Mouse (Mus musculus) midbrain, embryonic 11.5 days (tissue): ENCODE results near the gene Mier2. TPM values are rescaled to one million over a fixed set of nuclear protein-coding genes. Genes with fewer than 3 reads are reported as not detected.
A peak's percentile ranks its signal among the peaks of the same experiment; 100 is the strongest.

Experiments used
- ATAC-seq: fragments of 200-750 bp; cut with Nextera tagmentation; 2 replicates; pipeline ENCODE4 v1.8.0; 2017; ENCODE audit warnings: moderate TSS enrichment, moderate library complexity; ENCODE audit not compliant: low FRiP score
- DNase-seq: peaks from one replicate; pipeline ENCODE4 v3.0.0; 2015; ENCODE audit warnings: low spot score; ENCODE audit errors: missing footprints
- H3K27ac ChIP-seq: fragments of 300-500 bp; sonication (generic); 2 replicates; pipeline ENCODE4 v1.5.1; 2014; ENCODE audit warnings: low read depth, low read length
- H3K27me3 ChIP-seq: fragments of 300-500 bp; sonication (generic); 2 replicates; pipeline ENCODE4 v1.6.1; 2014; ENCODE audit warnings: mild to moderate bottlenecking, low read length, moderate library complexity, mixed read lengths; ENCODE audit not compliant: control insufficient read depth, insufficient read depth
- H3K36me3 ChIP-seq: fragments of 300-500 bp; sonication (generic); 2 replicates; pipeline ENCODE4 v1.6.1; 2014; ENCODE audit warnings: mild to moderate bottlenecking, low read length, moderate library complexity, mixed read lengths; ENCODE audit not compliant: control insufficient read depth, insufficient read depth
- H3K4me1 ChIP-seq: fragments of 300-500 bp; sonication (generic); 2 replicates; pipeline ENCODE4 v1.6.1; 2014; ENCODE audit warnings: low read length; ENCODE audit not compliant: control insufficient read depth, insufficient read depth
- H3K4me2 ChIP-seq: fragments of 300-500 bp; sonication (generic); 2 replicates; pipeline ENCODE4 v1.6.1; 2014; ENCODE audit warnings: mild to moderate bottlenecking, moderate library complexity
- H3K4me3 ChIP-seq: fragments of 300-500 bp; sonication (generic); 2 replicates; pipeline ENCODE4 v1.5.1; 2014; ENCODE audit warnings: low read depth, low read length
- H3K9ac ChIP-seq: fragments of 300-500 bp; sonication (generic); 2 replicates; pipeline ENCODE4 v1.6.1; 2014; ENCODE audit warnings: low read length
- H3K9me3 ChIP-seq: fragments of 300-500 bp; sonication (generic); 2 replicates; pipeline ENCODE4 v1.6.1; 2016; ENCODE audit warnings: low read length; ENCODE audit not compliant: control insufficient read depth
- WGBS: fragments of 180-500 bp; shearing (Covaris S2); extraction: QIAGEN DNeasy Blood & Tissue Kit; methylation state at CpG from one replicate; pipeline ENCODE4 v1.1.7; 2014; 5-methylcytosine and 5-hydroxymethylcytosine counted together
- polyA plus RNA-seq: library from polyadenylated mRNA; unstranded; fragments of >200 nt; fragmentation: Nextera tagmentation; extraction: Ambion mirVana; gene quantifications from 2 replicates; pipeline ENCODE4 v1.2.1, GENCODE M21; 2014

Mier2 gene
- polyA plus RNA-seq, 1 experiment from 2014 or later, result 41.8 TPM

DNA sequence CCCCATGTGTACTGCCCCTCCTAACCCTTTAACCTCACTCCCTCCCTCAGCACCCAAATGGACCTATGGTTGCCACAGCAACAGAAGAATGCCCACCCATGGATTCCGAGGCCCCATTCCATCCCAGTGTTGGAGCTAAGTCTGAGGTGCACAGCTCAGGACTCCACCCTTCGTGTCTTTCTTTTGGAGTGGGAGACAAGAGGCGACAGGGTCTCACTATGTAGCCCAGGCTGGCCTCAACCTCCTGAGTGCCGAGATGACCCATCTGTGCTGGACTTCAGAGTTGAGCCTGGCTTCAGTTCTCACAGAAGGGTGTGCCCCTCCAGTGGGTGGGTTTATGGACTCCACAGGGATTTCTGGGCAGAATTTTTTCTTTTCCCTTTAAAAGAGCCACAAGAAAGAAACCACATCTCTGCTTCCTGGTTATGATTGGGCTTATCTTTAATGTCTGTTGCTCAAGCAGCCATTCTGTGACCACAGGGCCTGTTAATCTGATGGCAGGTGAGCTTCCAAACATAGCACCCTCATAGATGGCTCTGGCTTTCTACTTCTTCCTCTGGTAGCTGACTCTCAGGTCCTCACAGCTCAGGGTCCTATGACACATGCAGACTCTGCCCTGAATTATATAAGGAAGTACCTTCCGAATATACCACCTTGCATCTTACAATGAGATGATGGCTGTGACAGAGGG is 32.2 kb upstream of the Mier2 start, which contains the start of gene Theg:
Gene Theg, minus strand, starts transcription at position 271 of the 691 bp plus-strand sequence.
- no peaks in the 10 kb centered on the region for H3K4me1 ChIP-seq
- no peak within 1 kb of the TSS for H3K27ac ChIP-seq
- H3K36me3 ChIP-seq, result no peaks in the 10 kb centered on the region; the same call in 1 of the 2 replicates
- H3K9me3 ChIP-seq, result no peaks in the 10 kb centered on the region
- no peak within 1 kb of the TSS for H3K9ac ChIP-seq
- H3K4me3 ChIP-seq, result no peak within 1 kb of the TSS
- no peaks in the 10 kb centered on the region for H3K27me3 ChIP-seq
- WGBS, result 77% methylated on average over 5 of the region's 5 CpGs
- no peak for ATAC-seq
- no peak within 1 kb of the TSS for H3K4me2 ChIP-seq
- DNase-seq, result peak; percentile 51

DNA sequence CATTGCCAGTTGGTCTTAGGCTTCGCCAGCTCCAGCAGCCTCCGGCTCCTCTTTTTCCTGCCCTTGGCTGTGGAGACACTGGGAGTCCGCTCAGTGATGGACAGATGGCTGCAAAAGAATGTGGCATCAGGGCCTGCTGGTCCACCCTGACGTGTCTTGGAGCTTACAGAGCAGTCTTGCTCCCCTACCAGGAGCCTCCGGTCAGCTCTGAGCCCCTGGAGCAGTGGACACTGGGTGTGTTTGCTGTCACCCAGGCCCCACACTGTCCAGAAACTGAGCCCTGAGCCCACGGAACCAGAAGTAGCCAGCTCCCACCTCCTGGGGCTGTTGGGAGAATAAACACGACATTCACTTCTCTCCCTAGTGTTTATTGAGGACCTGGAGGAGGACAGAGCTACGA is 31.2 kb upstream of the Mier2 start:
- Histone ChIP-seq H3K9me3 (no peaks in the 10 kb centered on the region), H3K9ac (no peak overlapping the region), H3K36me3 (no peaks in the 10 kb centered on the region; the same call in 1 of the 2 replicates), H3K4me1 (no peaks in the 10 kb centered on the region), H3K27me3 (no peaks in the 10 kb centered on the region), H3K4me3 (no peak overlapping the region), H3K27ac (no peak overlapping the region), H3K4me2 (no peak overlapping the region)
- 80% methylated on average over 8 of the region's 8 CpGs for WGBS
- DNase-seq, result peak; percentile 39
- no peak for ATAC-seq

DNA sequence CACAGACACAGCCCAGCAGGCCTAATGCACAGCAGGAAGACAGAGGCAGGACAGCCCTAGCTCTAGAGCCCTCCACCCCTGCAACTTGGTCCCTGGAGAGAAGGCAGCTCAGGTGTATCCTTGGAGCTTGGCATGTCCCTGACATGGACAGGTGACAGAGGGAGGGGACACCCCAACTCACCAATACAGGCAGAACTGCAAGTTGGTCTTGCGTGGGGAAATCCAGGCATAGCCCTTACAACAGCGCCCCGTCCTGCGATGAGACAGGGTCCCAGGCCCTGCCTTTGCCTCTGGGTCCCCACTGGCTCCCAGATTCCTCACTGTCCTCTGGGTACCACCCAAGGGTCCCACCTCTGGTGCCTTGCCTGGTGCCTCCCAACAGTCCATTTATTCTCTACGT is 30.7 kb upstream of the Mier2 start:
- 96% methylated on average over 5 of the region's 5 CpGs for WGBS
- ATAC-seq (no peak), DNase-seq (no peak)
- Histone ChIP-seq H3K27me3 (no peaks in the 10 kb centered on the region), H3K4me2 (no peak overlapping the region), H3K4me1 (no peaks in the 10 kb centered on the region), H3K9me3 (no peaks in the 10 kb centered on the region), H3K27ac (no peak overlapping the region), H3K9ac (no peak overlapping the region), H3K4me3 (no peak overlapping the region), H3K36me3 (no peaks in the 10 kb centered on the region; the same call in 1 of the 2 replicates)

DNA sequence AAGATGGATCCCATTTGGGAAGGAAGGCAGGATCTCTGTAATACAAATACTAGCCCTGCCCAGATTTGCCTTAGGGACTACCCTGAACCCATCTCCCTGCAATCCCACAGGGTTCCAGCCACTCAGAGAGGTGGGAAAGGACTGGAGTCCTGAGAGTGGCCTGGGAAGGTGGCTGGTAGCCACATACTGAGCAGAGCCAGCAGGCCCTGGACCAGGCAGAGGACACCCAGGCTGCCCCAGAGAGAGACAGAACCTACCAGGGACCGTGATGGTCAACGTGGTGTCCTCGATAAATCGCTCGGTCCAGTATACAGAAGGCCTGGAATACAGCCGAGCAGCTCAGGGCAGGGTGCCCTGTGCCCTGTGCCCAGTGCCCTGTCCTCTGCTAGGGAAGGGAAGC is 30.1 kb upstream of the Mier2 start:
- H3K9me3 ChIP-seq, result no peaks in the 10 kb centered on the region
- H3K4me3 ChIP-seq, result no peak overlapping the region
- no peak overlapping the region for H3K27ac ChIP-seq
- H3K27me3 ChIP-seq, result no peaks in the 10 kb centered on the region
- no peak overlapping the region for H3K9ac ChIP-seq
- no peaks in the 10 kb centered on the region; the same call in 1 of the 2 replicates for H3K36me3 ChIP-seq
- 92% methylated on average over 6 of the region's 6 CpGs for WGBS
- H3K4me2 ChIP-seq, result no peak overlapping the region
- ATAC-seq (no peak), DNase-seq (peak; percentile 35)
- no peaks in the 10 kb centered on the region for H3K4me1 ChIP-seq

DNA sequence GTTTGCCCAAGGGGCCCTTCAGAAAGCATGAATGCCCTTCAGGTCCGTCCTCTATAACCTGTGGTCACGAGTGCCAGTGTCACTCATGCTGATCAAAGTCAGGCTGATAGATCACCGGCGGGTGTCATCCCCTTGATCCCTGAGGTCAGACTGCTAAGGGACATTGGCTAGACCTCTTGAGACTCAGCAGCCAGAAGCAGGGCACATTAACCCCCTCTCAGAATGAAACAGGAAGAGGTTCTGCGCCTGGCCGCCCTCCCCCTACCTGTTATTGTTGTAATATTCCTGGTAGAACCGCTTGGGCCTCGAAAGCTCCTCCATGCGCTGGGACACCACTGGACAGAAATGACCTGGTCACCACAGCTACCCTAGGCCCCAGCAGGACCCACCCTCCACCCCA is 29.4 kb upstream of the Mier2 start:
- H3K9me3 ChIP-seq, result no peaks in the 10 kb centered on the region
- no peak overlapping the region for H3K27ac ChIP-seq
- no peaks in the 10 kb centered on the region for H3K27me3 ChIP-seq
- ATAC-seq, result no peak
- H3K9ac ChIP-seq, result no peak overlapping the region
- peak; percentile 53 for DNase-seq
- no peaks in the 10 kb centered on the region; the same call in 1 of the 2 replicates for H3K36me3 ChIP-seq
- H3K4me3 ChIP-seq, result no peak overlapping the region
- H3K4me2 ChIP-seq, result no peak overlapping the region
- WGBS, result 89% methylated on average over 9 of the region's 9 CpGs
- H3K4me1 ChIP-seq, result no peaks in the 10 kb centered on the region

DNA sequence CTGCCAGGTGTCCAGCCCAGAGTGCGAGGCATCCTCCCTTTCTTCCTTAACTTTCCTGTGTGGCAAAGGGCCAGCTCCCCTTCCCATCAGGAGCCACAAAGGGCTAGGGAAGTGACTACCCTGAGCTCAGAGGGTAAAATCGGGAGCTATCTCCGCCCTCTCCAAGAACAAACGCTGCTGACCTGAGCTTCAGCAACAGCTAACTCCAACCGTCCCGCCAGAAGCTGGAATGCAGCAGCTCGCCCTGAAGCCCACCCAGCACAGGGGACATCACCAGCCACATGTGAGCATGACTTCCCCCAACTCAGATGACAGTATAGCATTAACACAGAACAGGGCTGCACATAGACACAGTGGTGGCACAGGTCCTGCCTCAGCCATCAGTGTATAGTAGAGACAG is 29.0 kb upstream of the Mier2 start:
- Histone ChIP-seq H3K9ac (no peak overlapping the region), H3K27ac (no peak overlapping the region), H3K4me2 (no peak overlapping the region), H3K4me1 (no peaks in the 10 kb centered on the region), H3K36me3 (no peaks in the 10 kb centered on the region; the same call in 1 of the 2 replicates), H3K27me3 (no peaks in the 10 kb centered on the region), H3K9me3 (no peaks in the 10 kb centered on the region), H3K4me3 (no peak overlapping the region)
- no peak for ATAC-seq
- peak; percentile 72 for DNase-seq
- WGBS, result 71% methylated on average over 7 of the region's 7 CpGs

DNA sequence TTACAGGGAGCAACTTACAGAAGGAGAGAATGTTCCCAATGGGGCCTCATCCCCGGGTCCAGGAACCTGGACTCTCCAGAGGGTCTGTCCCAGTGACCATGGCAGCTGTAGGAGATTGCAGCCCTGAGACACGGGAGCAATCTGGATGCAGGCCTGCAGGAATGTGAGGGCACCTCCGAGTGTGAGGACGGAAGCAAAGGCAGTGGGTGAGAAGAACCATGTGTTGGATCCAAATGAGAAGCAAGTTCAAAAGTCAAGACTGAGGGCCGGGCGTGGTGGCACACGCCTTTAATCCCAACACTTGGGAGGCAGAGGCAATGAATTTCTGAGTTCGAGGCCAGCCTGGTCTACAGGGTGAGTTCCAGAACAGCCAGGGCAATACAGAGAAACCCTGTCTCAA is 26.5 kb upstream of the Mier2 start:
- H3K27ac ChIP-seq, result no peak overlapping the region
- H3K9ac ChIP-seq, result no peak overlapping the region
- no peaks in the 10 kb centered on the region for H3K9me3 ChIP-seq
- H3K27me3 ChIP-seq, result no peaks in the 10 kb centered on the region
- no peak overlapping the region for H3K4me3 ChIP-seq
- H3K36me3 ChIP-seq, result no peaks in the 10 kb centered on the region
- no peak for ATAC-seq
- no peaks in the 10 kb centered on the region for H3K4me1 ChIP-seq
- DNase-seq, result no peak
- H3K4me2 ChIP-seq, result no peak overlapping the region
- 94% methylated on average over 8 of the region's 8 CpGs for WGBS

DNA sequence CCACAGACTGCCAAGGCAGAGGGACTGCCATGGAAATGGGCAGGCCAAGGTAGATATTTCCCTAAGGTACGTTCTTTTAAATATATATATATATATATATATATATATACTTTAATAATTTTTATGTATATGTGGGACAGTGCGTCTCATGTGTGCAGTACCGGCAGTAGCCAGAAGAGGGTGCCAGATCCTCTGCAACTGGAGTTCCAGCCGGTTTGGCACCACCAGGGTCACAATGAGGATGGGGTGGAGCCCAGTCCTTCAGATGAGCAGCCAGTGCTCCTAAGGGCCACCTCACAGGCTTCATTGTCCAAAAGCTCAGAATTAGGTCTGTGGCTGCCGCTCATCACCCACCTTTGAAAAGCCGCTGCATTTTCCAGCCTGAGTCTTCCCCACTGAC is 25.8 kb upstream of the Mier2 start:
- ATAC-seq (0 out of 2 replicates have a peak, but pooled peaks have one; percentile 33), DNase-seq (peak; percentile 97)
- Histone ChIP-seq H3K36me3 (no peaks in the 10 kb centered on the region), H3K4me2 (no peak overlapping the region), H3K27ac (no peak overlapping the region), H3K9me3 (no peaks in the 10 kb centered on the region), H3K4me1 (no peaks in the 10 kb centered on the region), H3K4me3 (no peak overlapping the region), H3K9ac (no peak overlapping the region), H3K27me3 (no peaks in the 10 kb centered on the region)
- 37% methylated on average over 6 of the region's 6 CpGs for WGBS

DNA sequence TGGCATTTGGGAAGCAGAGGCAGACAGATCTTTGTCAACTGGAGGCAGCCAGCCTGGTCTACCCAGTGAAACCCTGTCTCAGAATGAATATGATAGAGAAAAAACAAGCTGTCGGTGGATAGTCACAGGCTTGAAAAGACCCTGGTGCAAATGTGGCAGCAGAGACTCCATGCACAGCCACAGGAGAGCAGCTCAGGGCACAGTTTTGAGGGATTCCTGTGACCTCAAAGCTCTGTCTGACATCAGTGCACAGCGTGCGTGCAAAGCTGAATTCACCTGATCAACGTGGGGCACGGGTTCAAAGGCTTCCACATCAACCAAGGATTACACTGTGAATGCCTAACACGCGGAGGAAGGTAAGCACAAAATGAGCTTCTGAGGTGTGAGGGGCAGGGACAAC is 25.4 kb upstream of the Mier2 start:
- H3K27ac ChIP-seq, result no peak overlapping the region
- H3K4me1 ChIP-seq, result no peaks in the 10 kb centered on the region
- no peaks in the 10 kb centered on the region for H3K36me3 ChIP-seq
- H3K9ac ChIP-seq, result no peak overlapping the region
- 58% methylated on average over 7 of the region's 7 CpGs for WGBS
- no peak overlapping the region for H3K4me2 ChIP-seq
- ATAC-seq (no peak), DNase-seq (no peak)
- no peaks in the 10 kb centered on the region for H3K9me3 ChIP-seq
- no peaks in the 10 kb centered on the region for H3K27me3 ChIP-seq
- no peak overlapping the region for H3K4me3 ChIP-seq
